Mouse (Mus musculus) thymus, postnatal 36 days (tissue): ENCODE measurements around the gene Abce1.
"Not testable (repeated sequence)": the region's sequence is repeated elsewhere in the genome, so short reads cannot be mapped to it uniquely, and the experiment has no call there.

ENCODE experiments used
- DNase-seq, 2 experiments: peaks; one replicate each; pipeline ENCODE4 v3.0.0; 2022; ENCODE audit warnings: mixed read lengths in 2 of 2

Gene Abce1

DNA sequence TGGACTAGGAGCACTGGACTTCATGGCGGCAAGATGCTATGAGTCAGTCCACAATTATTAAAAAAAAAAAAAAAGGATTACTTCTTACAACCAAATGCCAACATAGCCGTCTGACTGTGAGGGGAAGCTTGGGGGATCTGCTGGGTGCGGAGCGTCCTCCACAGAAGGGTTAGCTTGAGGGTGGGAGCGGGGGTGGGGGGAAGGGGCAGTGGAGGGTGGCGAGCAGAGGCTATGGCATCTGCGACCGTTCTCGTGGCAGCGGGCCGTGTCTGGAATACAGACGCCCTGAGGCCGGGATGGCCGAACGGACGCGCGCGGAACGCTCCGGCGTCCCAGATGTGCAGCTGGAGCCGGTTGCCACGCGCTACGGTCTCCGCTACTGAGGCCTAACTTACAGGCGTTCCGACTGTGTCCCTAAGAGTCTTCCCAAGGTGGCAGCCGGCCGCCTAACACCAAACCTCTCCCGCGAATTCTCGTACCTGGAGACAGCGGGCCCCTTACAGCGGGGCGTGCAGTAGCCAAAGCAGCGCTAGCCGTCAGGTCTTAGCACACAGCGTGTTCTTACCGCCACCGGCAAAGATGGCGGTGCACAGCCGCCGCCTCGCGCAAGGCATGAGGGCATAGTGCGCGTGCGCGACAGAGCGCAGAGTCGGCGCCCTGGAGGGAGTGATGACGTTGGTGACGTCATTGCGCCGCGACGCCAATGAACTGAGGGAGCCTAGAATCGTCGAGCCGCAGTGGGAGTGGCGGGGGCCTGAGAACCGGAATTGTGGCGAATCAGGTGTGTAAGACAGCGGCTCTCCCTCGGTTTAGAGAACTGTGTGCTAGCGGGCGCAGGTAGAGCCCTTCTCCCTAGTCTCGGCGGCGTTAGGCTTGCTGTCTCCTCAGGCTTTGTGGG, at the start of gene Abce1, which contains the start of gene Anapc10:
Gene Abce1 (minus strand): TSS at position 677 of the 898 bp plus-strand sequence.
Gene Anapc10 (plus strand): TSS at position 757 of the 898 bp plus-strand sequence.
- peak; percentile 98 for DNase-seq

GRCm38 (mm10) chr8:79750305-79750704, 38.8 kb upstream of the Abce1 start:
- DNase-seq = no peak

DNA sequence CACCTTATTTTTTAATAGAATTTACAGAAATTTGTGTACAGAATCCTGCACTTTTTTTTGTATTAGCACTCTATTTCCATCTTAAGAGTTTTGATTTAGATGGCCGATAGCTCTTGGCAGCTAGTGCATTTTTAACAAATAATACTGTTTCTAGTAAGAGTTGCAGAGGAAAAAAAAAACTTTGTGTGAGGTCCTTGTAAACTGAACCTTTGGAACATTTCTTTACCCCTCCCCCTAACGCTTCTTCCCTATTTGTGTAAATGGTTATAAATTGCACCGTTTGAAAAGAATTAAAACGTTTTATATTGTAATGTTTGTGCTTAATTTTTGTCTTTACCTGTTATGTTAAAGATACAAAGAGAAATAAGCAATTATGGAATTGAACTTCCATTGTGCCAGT, 37.1 kb upstream of the Abce1 start:
- DNase-seq = no peak

- no peak for DNase-seq
Measured at GRCm38 (mm10) chr8:79748171-79748570, 36.6 kb upstream of the Abce1 start.

DNA sequence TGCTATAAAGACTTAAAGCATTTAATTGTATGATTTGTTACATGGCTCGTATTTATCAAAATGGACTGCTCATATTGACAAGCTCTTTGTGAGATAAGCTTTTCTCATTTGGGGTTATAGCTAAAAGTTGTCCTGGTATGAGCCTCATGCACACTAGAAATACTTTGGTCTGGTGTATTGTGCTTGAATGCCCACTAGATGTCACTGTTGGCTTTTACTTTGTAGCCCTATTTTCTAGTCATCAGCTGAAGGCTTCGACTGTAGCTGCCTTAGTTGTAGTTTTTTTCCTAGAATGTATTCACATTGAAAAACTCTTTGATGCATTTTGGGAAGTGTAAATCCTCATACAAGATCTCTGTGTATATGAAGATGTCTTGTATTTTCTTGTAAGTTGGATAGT, 22.8 kb upstream of the Abce1 start:
- DNase-seq = no peak

DNA sequence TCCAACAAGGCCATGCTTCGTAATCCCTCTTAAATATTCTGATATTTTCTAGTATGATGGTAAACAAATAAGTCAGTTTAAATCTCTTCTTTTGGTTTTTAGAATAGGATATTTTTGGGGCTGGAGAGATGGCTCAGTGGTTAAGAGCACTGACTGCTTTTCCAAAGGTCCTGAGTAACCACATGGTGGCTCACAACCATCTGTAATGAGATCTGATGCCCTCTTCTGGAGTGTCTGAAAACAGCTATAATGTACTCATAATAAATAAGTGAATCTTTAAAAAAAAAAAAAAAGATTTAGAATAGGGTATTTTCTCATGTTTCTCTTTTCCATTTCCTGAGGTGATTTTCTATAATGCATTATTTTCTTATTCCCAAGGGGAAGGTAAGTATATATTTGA, 16.4 kb upstream of the Abce1 start:
- no peak for DNase-seq

GRCm38 (mm10) chr8:79724589-79724988, 13.0 kb upstream of the Abce1 start:
- DNase-seq = no peak

GRCm38 (mm10) chr8:79723308-79723707, 11.8 kb upstream of the Abce1 start:
- no peak for DNase-seq

DNA sequence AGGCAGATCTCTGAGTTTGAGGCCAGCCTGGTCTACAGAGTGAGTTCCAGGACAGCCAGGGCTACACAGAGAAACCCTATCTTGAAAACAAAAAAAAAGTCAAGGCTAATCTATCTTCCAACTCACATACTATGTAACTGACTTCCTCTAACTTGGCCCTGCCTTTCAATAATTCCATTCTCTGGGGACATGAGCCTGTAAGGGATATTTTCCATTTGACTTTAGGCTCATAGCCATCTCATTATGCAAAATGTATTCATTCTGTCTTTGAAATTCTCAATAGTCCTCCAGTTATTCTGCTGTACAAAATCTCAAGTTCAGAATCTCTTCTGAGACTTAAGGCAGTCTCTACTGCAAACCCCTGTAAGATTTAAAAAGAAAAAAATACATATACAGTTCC, 10.0 kb upstream of the Abce1 start:
- DNase-seq = no peak

DNA sequence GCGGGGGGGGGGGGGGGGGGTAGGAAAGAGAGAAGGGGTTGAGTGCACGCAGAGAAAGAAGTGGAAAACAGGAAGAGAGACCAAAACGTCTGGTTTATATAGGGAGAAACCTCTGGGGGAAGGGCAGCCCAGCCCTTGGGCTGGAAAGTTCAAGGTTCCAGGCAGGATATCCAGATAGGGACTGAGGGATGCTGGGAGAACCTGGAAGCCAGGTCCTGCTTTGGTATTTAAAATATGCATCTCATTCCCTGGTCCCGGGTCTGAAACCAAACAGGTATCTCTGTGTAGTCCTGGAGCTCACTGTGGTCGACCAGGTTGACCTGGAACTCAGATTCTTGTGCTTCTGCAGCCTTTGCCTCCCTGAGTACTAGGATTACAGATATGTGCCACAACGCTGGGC, 1.1 kb upstream of the Abce1 start:
- no peak for DNase-seq

- no peak for DNase-seq
Measured at GRCm38 (mm10) chr8:79706687-79707086, 4.9 kb downstream of the Abce1 start.

GRCm38 (mm10) chr8:79692531-79692930, 19.0 kb downstream of the Abce1 start:
- no peak for DNase-seq

DNA sequence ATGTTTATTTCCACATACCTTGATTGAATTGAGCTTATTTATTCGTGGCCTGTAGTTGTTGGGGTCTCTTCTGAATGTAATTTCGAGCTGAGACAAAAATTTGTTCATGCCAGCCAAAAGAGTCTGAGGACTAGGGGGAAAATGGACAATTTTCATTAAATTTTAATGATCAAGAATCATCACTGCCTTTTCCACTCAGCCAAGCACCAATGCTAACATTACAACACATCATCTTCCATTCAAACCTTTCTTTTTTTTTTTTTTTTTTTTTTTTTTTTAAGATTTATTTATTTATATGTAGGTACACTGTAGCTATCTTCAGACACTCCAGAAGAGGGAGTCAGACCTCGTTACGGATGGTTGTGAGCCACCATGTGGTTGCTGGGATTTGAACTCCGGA, 25.6 kb downstream of the Abce1 start:
- DNase-seq = not testable (repeated sequence)

GRCm38 (mm10) chr8:79680965-79681364, 30.6 kb downstream of the Abce1 start:
- no peak for DNase-seq

- DNase-seq = peak; percentile 5 to 8
Measured at GRCm38 (mm10) chr8:79680555-79680954, 31.0 kb downstream of the Abce1 start.

GRCm38 (mm10) chr8:79680083-79680482, 31.5 kb downstream of the Abce1 start:
- DNase-seq = not testable (repeated sequence)

DNA sequence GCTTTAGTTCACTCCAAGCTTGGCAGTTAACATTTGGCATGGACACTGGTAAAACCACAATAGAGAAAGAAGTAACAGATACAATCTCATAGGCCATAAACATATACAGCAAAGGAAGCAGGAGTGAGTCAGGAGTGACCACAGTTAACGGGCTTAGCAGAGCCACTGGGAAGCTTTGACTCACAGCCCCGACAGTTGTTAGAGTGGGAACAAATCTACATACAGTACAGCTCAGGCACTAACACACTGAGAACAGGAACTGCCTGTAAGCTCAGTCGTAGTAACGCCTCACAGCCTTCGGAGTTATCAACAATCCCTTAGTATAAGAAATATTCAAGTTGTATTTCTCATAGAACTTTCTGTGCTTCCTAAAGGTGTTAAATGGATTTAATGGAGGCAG, 32.5 kb downstream of the Abce1 start:
- no peak for DNase-seq

DNA sequence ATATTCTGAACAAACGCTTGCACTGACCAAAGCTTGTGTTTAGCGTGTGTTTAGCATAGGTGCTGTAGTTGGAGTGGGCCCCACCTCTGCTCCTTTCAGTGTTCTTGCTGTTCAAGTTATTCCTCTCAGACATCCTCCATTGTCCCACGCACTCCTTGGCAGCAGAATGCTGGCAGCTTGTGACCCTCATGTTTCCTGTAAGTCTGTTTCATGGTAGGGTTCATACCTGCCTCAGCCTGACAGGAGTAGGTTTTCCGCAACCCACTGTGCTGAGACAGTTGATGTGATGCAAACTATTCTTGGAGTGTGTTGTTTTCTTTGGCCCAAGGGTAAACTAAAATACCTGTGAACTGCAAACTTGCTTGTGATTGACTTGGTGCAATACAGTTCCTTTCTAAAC, 35.1 kb downstream of the Abce1 start:
- DNase-seq = no peak

GRCm38 (mm10) chr8:79658715-79659114, 52.8 kb downstream of the Abce1 start:
- not testable (repeated sequence) for DNase-seq

DNA sequence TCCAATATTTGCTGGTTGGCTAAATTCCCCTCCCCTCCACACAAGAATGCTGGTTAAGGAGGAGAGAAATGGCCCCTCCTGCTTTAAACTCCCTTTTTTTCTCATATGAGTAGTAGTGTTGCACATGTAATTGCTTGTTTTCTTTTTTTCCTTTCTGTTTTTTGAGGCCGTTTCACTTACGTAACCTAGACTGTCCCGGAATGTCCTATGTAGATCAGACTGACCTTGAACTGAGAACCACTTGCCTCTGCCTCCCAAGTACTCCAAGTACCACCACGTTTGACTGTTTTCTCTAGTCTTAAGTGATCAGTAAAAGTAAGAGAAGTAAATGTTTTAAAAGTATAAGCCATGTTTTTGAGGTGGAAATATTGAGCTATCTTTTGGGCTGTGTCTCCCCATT, 57.8 kb downstream of the Abce1 start:
- no peak for DNase-seq

GRCm38 (mm10) chr8:79650158-79650814, 61.3 kb downstream of the Abce1 start:
- DNase-seq = peak in 1 of 2 experiments; percentile 20

- DNase-seq = no peak
Measured at GRCm38 (mm10) chr8:79649569-79649968, 62.0 kb downstream of the Abce1 start.

GRCm38 (mm10) chr8:79641119-79641518, 70.4 kb downstream of the Abce1 start:
- DNase-seq = no peak
